Mouse (Mus musculus): ENCODE results near the gene Nudcd3. TPM values are rescaled to one million over a fixed set of nuclear protein-coding genes. Genes with fewer than 3 reads are reported as not detected.
A peak's percentile ranks its signal among the peaks of the same experiment; 100 is the strongest.
"Not testable (repeated sequence)": the region's sequence is repeated elsewhere in the genome, so short reads cannot be mapped to it uniquely, and the experiment has no call there.

Nudcd3 gene
- polyA plus RNA-seq, 1 experiment from 2014 or later: 50.8 TPM

DNA sequence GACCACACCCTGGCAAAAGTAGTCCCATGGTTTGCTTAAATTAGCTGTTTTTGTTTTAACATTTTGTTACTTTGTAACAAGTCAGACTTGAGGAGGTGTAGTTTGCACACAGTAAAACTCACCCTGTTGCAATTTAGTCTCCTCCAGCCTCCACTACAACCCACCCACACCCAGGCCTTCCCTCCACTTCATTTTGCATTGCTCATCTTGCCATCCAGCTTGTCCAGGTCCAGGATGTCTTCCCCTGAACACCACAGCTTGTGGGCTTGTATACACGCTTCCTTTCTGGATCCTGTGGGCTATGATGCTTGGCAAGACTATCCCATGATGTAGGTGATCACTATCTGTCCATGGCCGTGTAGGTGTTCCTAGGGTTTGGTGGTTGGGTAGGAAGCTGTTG is 82.3 kb downstream of the Nudcd3 start:
- Histone ChIP-seq H3K9ac (no peak overlapping the region), H3K4me2 (replicated peaks) (no peak overlapping the region), H3K27me3 (no peaks in the 10 kb centered on the region), H3K4me3 (no peak overlapping the region), H3K36me3 (peaks cover 50% of the 10 kb centered on the region), H3K4me1 (no peaks in the 10 kb centered on the region), H3K27ac (no peak overlapping the region), H3K9me3 (no peaks in the 10 kb centered on the region)
- no peak for ATAC-seq (ENCODE audit: insufficient number of reproducible peaks, insufficient read depth, low FRiP score, low TSS enrichment)
- WGBS: 87% methylated on average over 2 of the region's 2 CpGs

DNA sequence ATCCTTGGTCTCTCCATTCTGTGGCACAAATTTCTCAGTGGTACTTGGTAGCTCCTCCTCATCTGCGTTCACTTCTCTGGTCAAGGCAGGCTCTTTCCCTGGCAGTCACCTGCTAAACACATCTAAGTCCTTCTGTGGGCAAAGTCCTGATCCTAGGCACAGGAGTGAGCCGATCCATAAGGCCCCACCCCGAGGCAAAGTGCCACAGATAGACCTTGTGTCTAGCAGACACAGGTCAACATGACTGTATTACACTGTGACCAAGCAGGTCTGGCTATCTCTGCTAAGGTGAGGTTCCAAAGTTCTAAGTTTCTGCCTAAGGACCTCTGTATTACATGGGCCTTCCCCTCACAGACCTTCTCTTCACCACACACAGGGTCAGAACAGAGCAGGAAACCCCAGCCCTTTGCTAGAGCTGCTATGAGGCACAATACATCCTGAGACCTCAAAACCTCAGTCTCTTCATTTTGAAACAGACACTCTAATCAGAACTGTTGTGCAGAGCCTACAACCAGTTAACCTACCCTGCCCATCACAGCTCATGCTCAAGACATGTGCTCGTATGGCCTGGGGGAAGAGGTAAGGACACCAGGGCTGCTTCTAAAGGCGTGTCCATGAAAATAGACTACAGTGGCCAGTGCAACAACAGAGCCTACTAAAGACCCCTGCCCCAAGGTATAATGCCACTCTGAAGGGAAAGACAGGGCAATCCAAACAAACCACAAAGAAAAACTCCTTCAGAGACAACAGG is 88.3 kb downstream of the Nudcd3 start:
- no peaks in the 10 kb centered on the region for H3K9me3 ChIP-seq
- WGBS: 92% methylated on average over 5 of the region's 5 CpGs
- peaks cover 68% of the 10 kb centered on the region for H3K36me3 ChIP-seq
- no peaks in the 10 kb centered on the region for H3K27me3 ChIP-seq
- H3K4me1 ChIP-seq: no peaks in the 10 kb centered on the region
- no peak overlapping the region for H3K4me2 ChIP-seq (replicated peaks)
- H3K9ac ChIP-seq: no peak overlapping the region
- H3K4me3 ChIP-seq: no peak overlapping the region
- H3K27ac ChIP-seq: no peak overlapping the region
- ATAC-seq (ENCODE audit: insufficient number of reproducible peaks, insufficient read depth, low FRiP score, low TSS enrichment): no peak

DNA sequence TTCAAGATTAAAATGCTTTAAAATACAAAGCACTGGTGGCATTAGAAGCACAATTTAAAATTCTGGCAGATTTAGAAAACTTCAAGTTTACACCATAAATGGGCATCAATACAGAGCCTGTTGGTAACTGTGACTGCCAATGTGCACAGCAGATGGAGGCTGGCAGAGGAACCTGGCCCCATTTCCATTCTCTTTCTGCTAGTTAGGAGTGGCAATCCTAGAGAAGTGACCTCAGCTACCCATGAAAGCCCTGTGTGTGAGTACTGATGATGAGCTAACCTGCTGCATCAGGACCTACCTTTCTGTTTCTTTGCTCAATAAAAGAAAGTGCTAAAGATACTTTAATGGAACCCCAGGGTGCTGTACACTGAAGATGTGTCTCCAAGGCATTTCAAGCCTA is 90.2 kb downstream of the Nudcd3 start:
- Histone ChIP-seq H3K9ac (no peak overlapping the region), H3K4me2 (replicated peaks) (no peak overlapping the region), H3K36me3 (peaks cover 74% of the 10 kb centered on the region), H3K9me3 (no peaks in the 10 kb centered on the region), H3K27me3 (no peaks in the 10 kb centered on the region), H3K27ac (no peak overlapping the region), H3K4me1 (no peaks in the 10 kb centered on the region), H3K4me3 (no peak overlapping the region)
- no peak for ATAC-seq (ENCODE audit: insufficient number of reproducible peaks, insufficient read depth, low FRiP score, low TSS enrichment)

- Histone ChIP-seq H3K9me3 (no peaks in the 10 kb centered on the region), H3K4me3 (no peak overlapping the region), H3K27me3 (no peaks in the 10 kb centered on the region), H3K4me1 (no peaks in the 10 kb centered on the region), H3K27ac (no peak overlapping the region), H3K9ac (no peak overlapping the region), H3K36me3 (peaks cover 66% of the 10 kb centered on the region), H3K4me2 (replicated peaks) (no peak overlapping the region)
- ATAC-seq (ENCODE audit: insufficient number of reproducible peaks, insufficient read depth, low FRiP score, low TSS enrichment): no peak
- WGBS: 97% methylated on average over 5 of the region's 5 CpGs
Observed at GRCm38 (mm10) chr11:6108296-6108695, 91.9 kb downstream of the Nudcd3 start.

DNA sequence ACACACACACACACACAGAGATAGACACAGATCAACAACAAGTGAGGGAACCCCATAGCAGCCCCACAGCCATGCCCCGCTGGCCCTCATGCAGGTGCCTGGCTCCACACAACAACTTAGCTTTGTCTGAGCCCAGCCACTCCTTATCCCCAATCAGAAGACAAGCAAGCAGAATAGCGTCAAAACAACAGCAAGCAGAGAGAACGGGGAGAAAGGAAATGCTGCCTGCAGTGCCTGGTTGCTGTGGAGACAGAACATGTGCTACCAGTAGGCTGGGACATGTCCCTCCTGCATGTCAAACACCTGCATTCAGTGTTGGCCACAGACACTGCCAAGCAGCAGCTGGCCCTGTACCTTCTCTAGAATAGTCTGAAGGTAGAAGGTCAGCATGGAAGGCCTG is 92.5 kb downstream of the Nudcd3 start:
- Histone ChIP-seq H3K27me3 (no peaks in the 10 kb centered on the region), H3K4me1 (no peaks in the 10 kb centered on the region), H3K4me2 (replicated peaks) (no peak overlapping the region), H3K27ac (no peak overlapping the region), H3K9ac (no peak overlapping the region), H3K36me3 (peaks cover 60% of the 10 kb centered on the region), H3K4me3 (no peak overlapping the region), H3K9me3 (no peaks in the 10 kb centered on the region)
- WGBS: 86% methylated on average over 3 of the region's 3 CpGs
- no peak for ATAC-seq (ENCODE audit: insufficient number of reproducible peaks, insufficient read depth, low FRiP score, low TSS enrichment)

GRCm38 (mm10) chr11:6104734-6105133 is 95.5 kb downstream of the Nudcd3 start:
- Histone ChIP-seq H3K4me1 (no peaks in the 10 kb centered on the region), H3K4me2 (replicated peaks) (no peak overlapping the region), H3K9me3 (no peaks in the 10 kb centered on the region), H3K36me3 (peaks cover 34% of the 10 kb centered on the region), H3K27me3 (no peaks in the 10 kb centered on the region), H3K4me3 (no peak overlapping the region), H3K9ac (no peak overlapping the region), H3K27ac (no peak overlapping the region)
- ATAC-seq (ENCODE audit: insufficient number of reproducible peaks, insufficient read depth, low FRiP score, low TSS enrichment): no peak
- 91% methylated on average over 5 of the region's 5 CpGs for WGBS

GRCm38 (mm10) chr11:6096637-6097036 is 103.6 kb downstream of the Nudcd3 start:
- not testable (repeated sequence) for H3K9ac ChIP-seq; H3K27me3 ChIP-seq; H3K4me1 ChIP-seq; H3K9me3 ChIP-seq; ATAC-seq (ENCODE audit: insufficient number of reproducible peaks, insufficient read depth, low FRiP score, low TSS enrichment); H3K27ac ChIP-seq; H3K36me3 ChIP-seq; H3K4me3 ChIP-seq; H3K4me2 ChIP-seq (replicated peaks)
- WGBS: 73% methylated on average over 3 of the region's 3 CpGs

DNA sequence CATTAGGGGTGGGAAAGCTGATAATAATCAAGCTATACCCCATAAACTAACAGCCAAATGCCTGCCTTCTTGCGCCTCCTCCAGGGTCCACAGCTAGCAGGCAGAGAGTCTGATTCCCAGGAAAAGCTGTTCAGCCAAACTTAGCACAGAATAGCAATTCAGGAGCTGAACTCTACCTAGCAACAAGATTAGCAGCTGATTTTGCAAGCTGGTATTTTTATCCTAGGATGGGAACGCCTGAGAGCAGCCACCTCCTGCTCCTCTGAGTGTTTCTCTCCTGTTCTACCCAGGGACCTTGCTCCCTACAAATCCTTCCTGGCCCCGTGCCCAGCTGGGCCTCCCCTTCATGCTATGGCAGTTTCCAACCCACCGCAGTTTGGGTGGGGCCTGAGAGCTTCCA is 113.2 kb downstream of the Nudcd3 start:
- no peak for ATAC-seq (ENCODE audit: insufficient number of reproducible peaks, insufficient read depth, low FRiP score, low TSS enrichment)
- Histone ChIP-seq H3K27ac (no peak overlapping the region), H3K4me1 (no peaks in the 10 kb centered on the region), H3K9ac (no peak overlapping the region), H3K36me3 (no peaks in the 10 kb centered on the region), H3K4me2 (replicated peaks) (no peak overlapping the region), H3K9me3 (no peaks in the 10 kb centered on the region), H3K4me3 (no peak overlapping the region), H3K27me3 (no peaks in the 10 kb centered on the region)
- 72% methylated on average over 4 of the region's 4 CpGs for WGBS

DNA sequence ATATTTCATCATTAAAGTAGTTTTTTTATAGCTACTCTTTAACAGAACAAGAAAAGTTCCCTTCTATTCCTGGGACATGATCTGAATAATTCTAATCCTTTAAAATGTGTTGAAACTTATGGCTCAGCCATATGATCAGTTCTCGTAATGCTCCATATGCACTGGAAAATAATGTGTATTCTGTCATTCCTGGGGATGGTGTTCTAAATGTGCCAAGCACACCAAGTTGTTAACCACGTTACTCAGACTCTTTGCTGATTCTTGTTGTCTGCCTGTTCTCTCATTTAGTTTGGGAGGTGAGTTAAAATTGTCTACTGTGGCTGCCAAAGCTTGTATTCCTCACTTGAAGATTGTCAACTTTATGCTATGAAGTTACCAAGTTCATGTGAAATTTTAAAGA is 121.5 kb downstream of the Nudcd3 start:
- WGBS: 86% methylated on average over 2 of the region's 2 CpGs
- no peak overlapping the region for H3K27ac ChIP-seq
- peaks cover 6% of the 10 kb centered on the region; the same call in 1 of the 2 replicates for H3K4me1 ChIP-seq
- H3K9me3 ChIP-seq: no peaks in the 10 kb centered on the region
- no peak for ATAC-seq (ENCODE audit: insufficient number of reproducible peaks, insufficient read depth, low FRiP score, low TSS enrichment)
- H3K9ac ChIP-seq: no peak overlapping the region
- H3K36me3 ChIP-seq: no peaks in the 10 kb centered on the region
- no peak overlapping the region for H3K4me2 ChIP-seq (replicated peaks)
- no peak overlapping the region for H3K4me3 ChIP-seq
- no peaks in the 10 kb centered on the region; the same call in 1 of the 2 replicates for H3K27me3 ChIP-seq

DNA sequence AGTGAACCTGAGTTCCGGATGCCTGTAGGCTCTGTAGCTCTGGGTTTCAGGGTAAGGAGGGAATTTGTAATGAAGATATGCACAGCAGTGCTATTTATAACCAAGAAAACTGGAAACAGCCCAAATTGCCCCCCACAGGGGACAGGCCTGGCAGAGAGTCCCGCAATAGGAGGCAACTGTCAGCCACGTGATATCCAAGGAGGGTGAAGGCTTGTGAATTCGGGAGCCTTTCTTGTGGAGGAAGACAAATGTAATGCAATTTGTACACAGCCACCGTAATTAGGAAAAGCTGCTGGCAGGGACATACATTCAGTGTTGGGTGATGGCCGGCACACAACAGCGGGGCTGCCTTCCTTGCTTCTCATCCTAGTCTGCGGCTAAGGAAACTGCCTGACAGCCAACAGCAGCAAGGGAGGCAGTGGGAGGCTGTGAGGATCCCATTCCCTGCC is 124.6 kb downstream of the Nudcd3 start:
- no peak overlapping the region for H3K4me3 ChIP-seq
- H3K9me3 ChIP-seq: no peaks in the 10 kb centered on the region
- H3K27ac ChIP-seq: no peak overlapping the region
- H3K9ac ChIP-seq: no peak overlapping the region
- ATAC-seq (ENCODE audit: insufficient number of reproducible peaks, insufficient read depth, low FRiP score, low TSS enrichment): no peak
- H3K27me3 ChIP-seq: peaks cover 10% of the 10 kb centered on the region
- WGBS: 42% methylated on average over 8 of the region's 8 CpGs
- H3K4me1 ChIP-seq: peaks cover 6% of the 10 kb centered on the region; the same call in 1 of the 2 replicates
- no peaks in the 10 kb centered on the region for H3K36me3 ChIP-seq
- no peak overlapping the region for H3K4me2 ChIP-seq (replicated peaks)

- Histone ChIP-seq H3K36me3 (no peaks in the 10 kb centered on the region), H3K9me3 (no peaks in the 10 kb centered on the region), H3K4me3 (peak overlapping the region; percentile 18), H3K27me3 (peaks cover 82% of the 10 kb centered on the region), H3K4me2 (replicated peaks) (peak overlapping the region; percentile 40), H3K27ac (no peak overlapping the region), H3K9ac (no peak overlapping the region), H3K4me1 (peaks cover 13% of the 10 kb centered on the region)
- peak; percentile 37; the same call in 1 of the 2 replicates for ATAC-seq (ENCODE audit: insufficient number of reproducible peaks, insufficient read depth, low FRiP score, low TSS enrichment)
- WGBS: 8% methylated on average over 18 of the region's 19 CpGs
Observed at GRCm38 (mm10) chr11:6068181-6068957, 131.8 kb downstream of the Nudcd3 start.

DNA sequence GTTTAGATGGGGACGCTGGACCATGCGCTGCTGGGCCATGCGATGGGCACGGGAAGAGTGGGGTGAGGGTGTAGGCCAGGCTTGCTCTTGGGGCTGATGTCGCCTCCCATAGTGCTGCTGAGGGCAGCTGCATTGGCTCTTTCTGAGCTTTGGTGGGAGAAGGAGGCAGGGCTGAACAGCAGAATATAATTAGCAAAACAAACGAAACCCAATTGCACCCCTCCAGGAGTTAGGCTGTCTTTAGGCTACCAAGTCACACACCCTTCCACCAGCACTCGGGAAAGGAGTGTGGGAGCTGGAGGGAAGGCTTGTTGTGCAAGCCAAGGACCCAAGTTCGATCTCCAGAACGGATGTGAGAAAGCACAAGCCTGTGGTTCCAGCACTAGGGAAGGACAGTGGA is 133.1 kb downstream of the Nudcd3 start:
- Histone ChIP-seq H3K4me1 (peaks cover 13% of the 10 kb centered on the region), H3K4me2 (replicated peaks) (no peak overlapping the region), H3K27me3 (peaks cover 94% of the 10 kb centered on the region), H3K36me3 (no peaks in the 10 kb centered on the region), H3K4me3 (no peak overlapping the region), H3K27ac (no peak overlapping the region), H3K9ac (no peak overlapping the region), H3K9me3 (no peaks in the 10 kb centered on the region)
- 32% methylated on average over 9 of the region's 9 CpGs for WGBS
- no peak for ATAC-seq (ENCODE audit: insufficient number of reproducible peaks, insufficient read depth, low FRiP score, low TSS enrichment)

Measured in embryonic facial prominence, embryonic 12.5 days (tissue).